Mouse (Mus musculus) CH12.LX (cell line): ENCODE results near the gene Arvcf. TPM values are rescaled to one million over a fixed set of nuclear protein-coding genes. Genes with fewer than 3 reads are reported as not detected.

Experiments used
- DNase-seq: peaks from one replicate; pipeline ENCODE4 v3.0.0-alpha.2; 2013; ENCODE audit errors: extremely low read depth
- H3K27ac ChIP-seq: 2 replicates; pipeline ENCODE4 v1.5.1; 2012; ENCODE audit warnings: low read depth, mild to moderate bottlenecking, control low read depth, moderate library complexity; ENCODE audit not compliant: insufficient read depth
- H3K27me3 ChIP-seq: replicated peaks from 2 replicates; pipeline ENCODE3; 2012; ENCODE audit warnings: inconsistent platforms
- H3K36me3 ChIP-seq, 2 experiments: replicated peaks in 1 of 2; 2 replicates each; pipeline versions ENCODE3 to v1.6.1; 2012; ENCODE audit warnings: inconsistent platforms in 1 of 2, low read length in 1 of 2, mild to moderate bottlenecking in 1 of 2, mixed read lengths in 1 of 2, moderate library complexity in 1 of 2; ENCODE audit not compliant: control insufficient read depth in 1 of 2, insufficient read depth in 1 of 2
- H3K4me1 ChIP-seq, 2 experiments: 2 replicates each; pipeline ENCODE4 v1.6.1; 2012; ENCODE audit warnings: inconsistent platforms in 1 of 2, moderate library complexity in 1 of 2; ENCODE audit not compliant: insufficient read depth in 2 of 2, control insufficient read depth in 1 of 2
- H3K4me2 ChIP-seq: 2 replicates; pipeline ENCODE4 v1.6.1; 2012; ENCODE audit warnings: low read depth, mild to moderate bottlenecking, control low read depth; ENCODE audit not compliant: poor library complexity, insufficient read depth, severe bottlenecking
- H3K4me3 ChIP-seq, 3 experiments: fragments of 150-350 bp in 1 of 3; sonication (generic) in 1 of 3; replicated peaks in 1 of 3; 2 replicates each; pipeline versions ENCODE3 to v1.5.1; 2011 to 2012; ENCODE audit warnings: low read depth in 2 of 3, low read length in 2 of 3, mild to moderate bottlenecking in 2 of 3, moderate library complexity in 2 of 3, control low read depth in 1 of 3, improper control_type of control experiment in 1 of 3, inconsistent platforms in 1 of 3, mixed read lengths in 1 of 3; ENCODE audit not compliant: poor library complexity in 1 of 3
- H3K79me2 ChIP-seq: replicated peaks from 2 replicates; pipeline ENCODE4 v1.6.1; 2012; ENCODE audit warnings: mild to moderate bottlenecking, moderate library complexity; ENCODE audit not compliant: control insufficient read depth, poor library complexity, insufficient read depth, severe bottlenecking; ENCODE audit errors: extremely low read depth
- H3K9ac ChIP-seq: 2 replicates; pipeline ENCODE4 v1.6.1; 2012; ENCODE audit warnings: low read depth, mild to moderate bottlenecking, control low read depth, moderate library complexity; ENCODE audit not compliant: insufficient read depth
- H3K9me3 ChIP-seq: replicated peaks from 2 replicates; pipeline ENCODE3; 2012; ENCODE audit warnings: low read length, inconsistent platforms, mixed read lengths
- BHLHE40 ChIP-seq: IDR thresholded peaks from 2 replicates; pipeline ENCODE4 v1.6.1; 2011; ENCODE audit warnings: mild to moderate bottlenecking, low read depth, low read length, improper control_type of control experiment
- CHD1 ChIP-seq: IDR thresholded peaks from 2 replicates; pipeline ENCODE4 v1.6.1; 2012; ENCODE audit warnings: low read depth, low read length, improper control_type of control experiment, inconsistent platforms
- CHD2 ChIP-seq: IDR thresholded peaks from 2 replicates; pipeline ENCODE4 v1.6.1; 2011; ENCODE audit warnings: low read length, improper control_type of control experiment
- CTCF ChIP-seq, 2 experiments: IDR thresholded peaks in 1 of 2; conservative IDR thresholded peaks in 1 of 2; 2 replicates each; pipeline ENCODE4 v1.5.1; 2011 to 2012; ENCODE audit warnings: low read depth in 2 of 2, low read length in 2 of 2, improper control_type of control experiment in 1 of 2, inconsistent platforms in 1 of 2, mild to moderate bottlenecking in 1 of 2, moderate library complexity in 1 of 2
- E2F4 ChIP-seq: IDR thresholded peaks from 2 replicates; pipeline ENCODE4 v1.6.1; 2011; ENCODE audit warnings: low read depth, low read length, improper control_type of control experiment; ENCODE audit not compliant: insufficient replicate concordance
- ELF1 ChIP-seq: IDR thresholded peaks from 2 replicates; pipeline ENCODE4 v1.6.1; 2014; ENCODE audit warnings: low read depth, mild to moderate bottlenecking, inconsistent platforms, low read length, improper control_type of control experiment
- EP300 ChIP-seq: IDR thresholded peaks from 2 replicates; pipeline ENCODE4 v1.6.1; 2011; ENCODE audit warnings: low read length, improper control_type of control experiment
- ETS1 ChIP-seq: conservative IDR thresholded peaks from 2 replicates; pipeline ENCODE4 v1.6.1; 2012; ENCODE audit warnings: low read depth, mild to moderate bottlenecking, inconsistent platforms, low read length, improper control_type of control experiment, moderate library complexity
- GABPA ChIP-seq: IDR thresholded peaks from 2 replicates; pipeline ENCODE4 v1.6.1; 2012; ENCODE audit warnings: low read depth, low read length, improper control_type of control experiment, inconsistent platforms; ENCODE audit not compliant: insufficient replicate concordance
- JUND ChIP-seq: conservative IDR thresholded peaks from 2 replicates; pipeline ENCODE4 v1.6.1; 2011; ENCODE audit warnings: low read depth, low read length, improper control_type of control experiment
- MAFK ChIP-seq: IDR thresholded peaks from 2 replicates; pipeline ENCODE4 v1.6.1; 2011; ENCODE audit warnings: low read length, improper control_type of control experiment; ENCODE audit not compliant: insufficient replicate concordance
- MEF2A ChIP-seq: IDR thresholded peaks from 2 replicates; pipeline ENCODE4 v1.6.1; 2014; ENCODE audit warnings: low read depth, mild to moderate bottlenecking, inconsistent platforms, low read length, improper control_type of control experiment, borderline replicate concordance
- MXI1 ChIP-seq: IDR thresholded peaks from 2 replicates; pipeline ENCODE4 v1.6.1; 2011; ENCODE audit warnings: mild to moderate bottlenecking, low read depth, low read length, improper control_type of control experiment
- MYC ChIP-seq: IDR thresholded peaks from 2 replicates; pipeline ENCODE4 v1.6.1; 2011; ENCODE audit warnings: low read depth, mild to moderate bottlenecking, improper control_type of control experiment, low read length
- NRF1 ChIP-seq: IDR thresholded peaks from 2 replicates; pipeline ENCODE4 v1.6.1; 2014; ENCODE audit warnings: low read depth, mild to moderate bottlenecking, inconsistent platforms, low read length, improper control_type of control experiment, moderate library complexity
- PAX5 ChIP-seq: IDR thresholded peaks from 2 replicates; pipeline ENCODE4 v1.6.1; 2012; ENCODE audit warnings: low read length, inconsistent platforms, mixed read lengths
- POLR2A ChIP-seq: IDR thresholded peaks from 2 replicates; pipeline ENCODE4 v1.6.1; 2011; ENCODE audit warnings: low read depth, mild to moderate bottlenecking, improper control_type of control experiment, low read length
- RAD21 ChIP-seq: IDR thresholded peaks from 2 replicates; pipeline ENCODE4 v1.6.1; 2011; ENCODE audit warnings: low read depth, mild to moderate bottlenecking, low read length, improper control_type of control experiment, moderate library complexity
- TBP ChIP-seq: conservative IDR thresholded peaks from 2 replicates; pipeline ENCODE4 v1.6.1; 2011; ENCODE audit warnings: low read depth, low read length, improper control_type of control experiment
- USF2 ChIP-seq: conservative IDR thresholded peaks from 2 replicates; pipeline ENCODE4 v1.6.1; 2011; ENCODE audit warnings: low read depth, low read length, improper control_type of control experiment
- ZKSCAN1 ChIP-seq: IDR thresholded peaks from 2 replicates; pipeline ENCODE4 v1.6.1; 2012; ENCODE audit warnings: low read depth, inconsistent platforms, low read length, improper control_type of control experiment, borderline replicate concordance
- ZMIZ1 ChIP-seq: IDR thresholded peaks from 2 replicates; pipeline ENCODE4 v1.6.1; 2012; ENCODE audit warnings: low read depth, mild to moderate bottlenecking, inconsistent platforms, low read length, improper control_type of control experiment
- ZNF384 ChIP-seq: IDR thresholded peaks from 2 replicates; pipeline ENCODE4 v1.6.1; 2012; ENCODE audit warnings: low read depth, low read length, improper control_type of control experiment, inconsistent platforms
- dilution Hi-C: fragments of 300-500 bp; cut with MboI; formaldehyde crosslinking; loops from 2 replicates; pipeline ENCODE4 v1.14.3; 2020; ENCODE audit warnings: low sequenced_read_pairs; ENCODE audit not compliant: extremely low pct_unique_long_range_greater_than_20kb, extremely low pct_ligation_motif_present
- in situ Hi-C: fragments of 300-500 bp; cut with MboI; formaldehyde crosslinking; loops from 3 replicates; pipeline ENCODE4 v1.14.3; 2019; ENCODE audit warnings: low sequenced_read_pairs, low pct_ligation_motif_present, low pct_unique_long_range_greater_than_20kb, mixed read lengths
- polyA plus RNA-seq: library from polyadenylated mRNA; unstranded; fragments of >175 nt; gene quantifications from 2 replicates; pipeline ENCODE4 v1.2.1, GENCODE M21; 2012; ENCODE audit warnings: low read depth; ENCODE audit not compliant: insufficient read length
- total RNA-seq, 2 experiments: library from RNA; depleted of rRNA; stranded (reverse); fragments of 300-350 nt in 1 of 2; fragments of >200 nt in 1 of 2; gene quantifications; 2 replicates each; pipeline ENCODE4 v1.2.3; 2012 to 2014

The Arvcf gene
- total and polyA plus RNA-seq, 3 experiments: 1.1 to 7.5 (median 3.9) TPM

DNA sequence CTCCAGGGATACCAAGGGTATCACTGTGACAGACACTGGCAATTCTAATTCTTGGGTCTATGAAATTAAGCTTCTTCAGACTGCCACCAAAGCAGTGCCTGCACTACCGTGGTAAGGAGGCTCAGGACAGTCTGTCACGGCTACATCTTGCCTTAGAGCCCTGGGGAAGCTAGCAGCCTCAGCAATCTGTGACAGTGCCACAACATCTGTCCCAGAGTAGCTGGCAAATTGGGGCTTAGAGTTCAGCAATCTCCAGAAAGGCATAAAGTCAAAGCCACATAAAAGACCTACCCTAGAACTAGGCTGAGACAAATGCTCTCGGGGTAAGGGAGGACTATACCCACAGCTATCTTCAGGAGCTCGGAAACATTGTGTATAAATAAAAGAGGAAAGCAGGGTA, 22.2 kb upstream of the Arvcf start:
- no peak for DNase-seq
- in situ Hi-C loops (no loop called here), dilution Hi-C loops (no loop called here)
- H3K4me1 ChIP-seq: peaks cover 7 to 33% of the 10 kb centered on the region in 2 experiments
- no peaks in the 10 kb centered on the region for H3K27me3 ChIP-seq
- no peak overlapping the region for H3K27ac ChIP-seq
- H3K79me2 ChIP-seq: no peaks in the 10 kb centered on the region
- no peaks in the 10 kb centered on the region for H3K9me3 ChIP-seq
- H3K36me3 ChIP-seq: peaks cover 4 to 38% of the 10 kb centered on the region in 2 experiments
- no peak overlapping the region for H3K4me2 ChIP-seq
- H3K4me3 ChIP-seq: no peak overlapping the region
- H3K9ac ChIP-seq: no peak overlapping the region
- TF ChIP-seq PAX5: no peak
- no peak for TF ChIP-seq POLR2A
- no peak for TF ChIP-seq MAFK
- TF ChIP-seq TBP: no peak

- Histone ChIP-seq H3K9ac (no peak overlapping the region), H3K27me3 (no peaks in the 10 kb centered on the region), H3K9me3 (no peaks in the 10 kb centered on the region), H3K4me1 (peaks cover under 1 to 15% of the 10 kb centered on the region in 2 experiments; a peak in 3 of 4 replicates), H3K27ac (no peak overlapping the region), H3K4me2 (no peak overlapping the region), H3K79me2 (no peaks in the 10 kb centered on the region), H3K4me3 (no peak overlapping the region), H3K36me3 (peaks cover 4 to 30% of the 10 kb centered on the region in 2 experiments)
- dilution Hi-C loops (no loop called here), in situ Hi-C loops (no loop called here)
- DNase-seq: no peak
- no peak for TF ChIP-seq JUND
- no peak for TF ChIP-seq NRF1
- no peak for TF ChIP-seq BHLHE40
- TF ChIP-seq CHD2: no peak
- no peak for TF ChIP-seq CHD1
- no peak for TF ChIP-seq EP300
- TF ChIP-seq MEF2A: no peak
- TF ChIP-seq USF2: no peak
- TF ChIP-seq ZKSCAN1: no peak
- TF ChIP-seq RAD21: no peak
- TF ChIP-seq ETS1: no peak
- TF ChIP-seq MXI1: no peak
- TF ChIP-seq ELF1: no peak
- no peak for TF ChIP-seq MYC
- TF ChIP-seq GABPA: no peak
- no peak for TF ChIP-seq ZMIZ1
- no peak for TF ChIP-seq ZNF384
- no peak for TF ChIP-seq E2F4
- no peak for TF ChIP-seq CTCF (conservative IDR thresholded peaks at IDR 0.05 in 1 of 2, IDR thresholded peaks at IDR 0.05 in 1 of 2; ENCODE audit: low read depth in 2 of 2, low read length in 2 of 2)
- no peak for TF ChIP-seq TBP
These were observed 20.0 kb upstream of the Arvcf start for GRCm38 (mm10) chr16:18327936-18328335.
